Mouse (Mus musculus) lung, postnatal 25 days (tissue): ENCODE data around the gene Selenoi.

Experiments used
- DNase-seq: peaks from one replicate; pipeline ENCODE4 v3.0.0; 2022; ENCODE audit warnings: low spot score

The Selenoi gene

GRCm38 (mm10) chr5:30238533-30238932, 6.2 kb downstream of the Selenoi start:
- DNase-seq: no peak

GRCm38 (mm10) chr5:30240552-30240951, 8.2 kb downstream of the Selenoi start:
- DNase-seq: no peak

- DNase-seq: no peak
These were observed 10.0 kb downstream of the Selenoi start for GRCm38 (mm10) chr5:30242410-30242809.

GRCm38 (mm10) chr5:30243741-30244140, 11.4 kb downstream of the Selenoi start:
- DNase-seq: no peak

- DNase-seq: no peak
These were observed 13.6 kb downstream of the Selenoi start for GRCm38 (mm10) chr5:30245861-30246416.

GRCm38 (mm10) chr5:30247666-30248065, 15.3 kb downstream of the Selenoi start:
- no peak for DNase-seq

GRCm38 (mm10) chr5:30255567-30256354, 23.4 kb downstream of the Selenoi start:
- no peak for DNase-seq

GRCm38 (mm10) chr5:30258776-30259175, 26.4 kb downstream of the Selenoi start:
- DNase-seq: no peak

GRCm38 (mm10) chr5:30270571-30271190, 38.3 kb downstream of the Selenoi start:
- DNase-seq: no peak

GRCm38 (mm10) chr5:30271599-30272281, 39.4 kb downstream of the Selenoi start:
- peak; percentile 39 for DNase-seq

GRCm38 (mm10) chr5:30276361-30276760, 44.0 kb downstream of the Selenoi start:
- DNase-seq: no peak

GRCm38 (mm10) chr5:30278952-30279351, 46.6 kb downstream of the Selenoi start:
- no peak for DNase-seq

GRCm38 (mm10) chr5:30279446-30279845, 47.1 kb downstream of the Selenoi start:
- DNase-seq: no peak

GRCm38 (mm10) chr5:30280864-30281263, 48.5 kb downstream of the Selenoi start:
- DNase-seq: no peak

GRCm38 (mm10) chr5:30281291-30281732, 48.9 kb downstream of the Selenoi start, which contains the start of gene Drc1:
Drc1 (plus strand) TSS chr5:30281388.
- no peak for DNase-seq

GRCm38 (mm10) chr5:30285944-30286799, 53.8 kb downstream of the Selenoi start:
- no peak for DNase-seq

GRCm38 (mm10) chr5:30287106-30287882, 54.9 kb downstream of the Selenoi start:
- DNase-seq: no peak
